Mouse (Mus musculus) bone marrow, adult 2 months (tissue): ENCODE data around the gene Tmem246. TPM values are rescaled to one million over a fixed set of nuclear protein-coding genes. Genes with fewer than 3 reads are reported as not detected.

Source experiments
- H3K27ac ChIP-seq: fragments of 200-500 bp; 2 replicates; pipeline ENCODE4 v1.5.1; 2012; ENCODE audit warnings: low read depth, mild to moderate bottlenecking, control low read depth, inconsistent platforms, low read length; ENCODE audit not compliant: control insufficient read depth, poor library complexity, insufficient read depth
- H3K4me1 ChIP-seq: fragments of 200-500 bp; 2 replicates; pipeline ENCODE4 v1.6.1; 2011; ENCODE audit warnings: low read length; ENCODE audit not compliant: control insufficient read depth, insufficient read depth
- H3K4me3 ChIP-seq: fragments of 200-500 bp; replicated peaks from 2 replicates; pipeline ENCODE3; 2011; ENCODE audit warnings: mild to moderate bottlenecking, low read depth, low read length, control low read depth; ENCODE audit not compliant: control insufficient read depth
- CTCF ChIP-seq: fragments of 200-500 bp; IDR thresholded peaks from 2 replicates; pipeline ENCODE4 v1.5.1; 2011; ENCODE audit warnings: low read length, control low read depth; ENCODE audit not compliant: control insufficient read depth, insufficient read depth
- POLR2A ChIP-seq: fragments of 200-500 bp; IDR thresholded peaks from 2 replicates; pipeline ENCODE4 v1.6.1; 2011; ENCODE audit warnings: low read depth, mild to moderate bottlenecking, control low read depth, low read length, borderline replicate concordance; ENCODE audit not compliant: control insufficient read depth
- WGBS: fragments of 180-500 bp; shearing (Covaris S2); methylation state at CpG from one replicate; pipeline ENCODE4 v1.1.7; 2018; 5-methylcytosine and 5-hydroxymethylcytosine counted together
- polyA plus RNA-seq: library from polyadenylated mRNA; stranded (reverse); fragments of >200 nt; gene quantifications from 2 replicates; pipeline ENCODE4 v1.2.4, GENCODE M21; 2011; ENCODE audit warnings: low replicate concordance; ENCODE audit not compliant: missing spikeins, insufficient read depth, insufficient read length

Tmem246 gene
- polyA plus RNA-seq, 1 experiment, result 1.3 TPM

GRCm38 (mm10) chr4:49558181-49558580, 39.5 kb downstream of the Tmem246 start:
- Histone ChIP-seq H3K27ac (no peak overlapping the region), H3K4me1 (no peaks in the 10 kb centered on the region; the same call in 1 of the 2 replicates), H3K4me3 (no peak overlapping the region)
- no peak for TF ChIP-seq POLR2A
- no peak for TF ChIP-seq CTCF
- 40% methylated on average over 2 of the region's 2 CpGs for WGBS

DNA sequence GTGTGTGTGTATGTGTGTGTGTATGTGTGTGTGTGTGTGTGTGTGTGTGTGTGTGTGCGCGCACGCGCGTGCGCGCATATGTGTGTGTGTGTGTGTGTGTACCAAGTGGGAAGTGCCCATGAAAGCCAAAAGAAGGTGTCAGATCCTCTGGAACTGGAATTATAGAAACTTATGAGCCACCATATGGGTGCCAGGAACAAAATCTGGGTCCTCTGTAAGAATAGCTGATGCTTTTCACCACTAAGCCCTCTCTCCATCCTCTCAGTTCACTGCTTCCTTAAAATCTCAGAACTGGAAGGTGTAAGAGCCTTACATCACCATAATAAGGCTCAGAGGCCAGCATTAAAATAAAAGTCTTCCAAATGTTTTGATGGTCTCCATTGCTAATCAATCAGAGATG, 40.3 kb downstream of the Tmem246 start:
- no peak overlapping the region for H3K27ac ChIP-seq
- no peaks in the 10 kb centered on the region; the same call in 1 of the 2 replicates for H3K4me1 ChIP-seq
- TF ChIP-seq POLR2A (no peak), CTCF (no peak)
- 99% methylated on average over 7 of the region's 7 CpGs for whole genome bisulfite sequencing
- no peak overlapping the region for H3K4me3 ChIP-seq

DNA sequence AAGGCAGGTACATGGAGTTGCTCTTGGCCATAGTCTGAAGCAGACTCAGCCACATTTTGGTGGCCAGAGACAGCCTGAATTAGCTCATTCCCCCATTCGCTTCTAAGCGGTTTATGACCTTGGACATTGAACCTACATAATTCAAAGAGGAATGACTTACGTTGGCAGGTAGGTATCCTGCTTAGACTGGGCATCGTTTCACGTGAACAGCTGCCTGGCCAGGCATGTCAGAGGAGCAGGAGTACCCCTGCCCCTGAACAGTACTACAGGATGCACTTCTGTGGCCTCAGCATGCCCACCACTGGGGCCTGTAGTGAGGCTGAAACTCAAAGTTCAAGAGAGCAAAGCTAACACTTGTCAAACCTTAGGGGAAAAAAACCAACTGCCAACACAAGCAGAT, 44.3 kb downstream of the Tmem246 start:
- Histone ChIP-seq H3K27ac (no peak overlapping the region), H3K4me3 (no peak overlapping the region), H3K4me1 (no peaks in the 10 kb centered on the region)
- WGBS, result 75% methylated on average over 5 of the region's 5 CpGs
- TF ChIP-seq POLR2A (no peak), CTCF (no peak)

DNA sequence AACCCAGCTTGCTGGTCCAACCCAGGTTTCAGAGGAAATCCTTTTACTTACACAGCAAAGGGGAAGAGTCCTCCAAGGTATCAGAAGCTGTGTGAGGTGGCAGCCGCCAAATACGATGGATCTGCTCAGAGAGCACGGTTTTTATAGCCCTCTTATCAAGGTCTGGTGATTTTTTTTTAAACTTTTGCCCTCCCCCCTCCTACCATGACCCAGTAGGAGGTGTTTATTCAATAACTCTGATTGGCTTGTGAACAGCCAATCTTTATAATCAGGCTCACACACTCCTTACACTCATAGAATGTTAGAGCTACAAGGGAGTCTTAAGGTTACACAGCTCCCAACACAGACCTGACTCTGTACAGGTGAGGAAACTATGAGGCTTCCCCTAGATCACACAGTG, 48.3 kb downstream of the Tmem246 start, which contains the start of gene Aldob:
Gene Aldob, minus strand, starts transcription at position 164 of the 400 bp plus-strand sequence.
- Histone ChIP-seq H3K27ac (no peak within 1 kb of the TSS), H3K4me3 (no peak within 1 kb of the TSS), H3K4me1 (no peaks in the 10 kb centered on the region)
- TF ChIP-seq POLR2A (no peak), CTCF (no peak)
- WGBS, result 46% methylated on average over 3 of the region's 3 CpGs

- WGBS, result 82% methylated on average over 7 of the region's 7 CpGs
- no peak overlapping the region for H3K4me3 ChIP-seq
- no peaks in the 10 kb centered on the region for H3K4me1 ChIP-seq
- TF ChIP-seq POLR2A (no peak), CTCF (no peak)
- H3K27ac ChIP-seq, result no peak overlapping the region
Measured at GRCm38 (mm10) chr4:49547544-49548219, 50.0 kb downstream of the Tmem246 start.

GRCm38 (mm10) chr4:49546873-49547543, 50.7 kb downstream of the Tmem246 start:
- no peak for TF ChIP-seq CTCF
- H3K4me1 ChIP-seq, result no peaks in the 10 kb centered on the region
- no peak overlapping the region for H3K4me3 ChIP-seq
- 75% methylated on average over 6 of the region's 6 CpGs for WGBS
- H3K27ac ChIP-seq, result no peak overlapping the region

GRCm38 (mm10) chr4:49546026-49546425, 51.6 kb downstream of the Tmem246 start:
- H3K4me1 ChIP-seq, result no peaks in the 10 kb centered on the region
- no peak overlapping the region for H3K4me3 ChIP-seq
- 84% methylated on average over 2 of the region's 2 CpGs for WGBS
- H3K27ac ChIP-seq, result no peak overlapping the region
- TF ChIP-seq CTCF (no peak), POLR2A (no peak)

DNA sequence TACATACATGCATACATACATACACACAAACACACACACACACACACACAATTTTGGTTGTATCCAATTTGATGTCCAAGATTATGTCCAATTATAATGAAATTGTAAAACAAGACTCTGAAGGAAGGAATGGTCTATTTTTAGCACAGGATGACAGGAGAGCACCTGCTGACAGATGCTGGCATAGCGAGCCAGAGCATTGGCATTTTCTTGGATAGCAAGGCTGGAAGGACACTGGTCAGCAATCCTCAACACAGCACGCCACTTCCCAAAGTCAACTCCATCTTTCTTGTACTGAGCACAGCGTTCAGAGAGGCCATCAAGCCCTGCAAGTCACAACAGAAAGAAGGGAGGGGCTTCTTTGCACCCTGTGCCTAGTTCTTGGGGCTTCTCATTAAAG, 56.7 kb downstream of the Tmem246 start:
- H3K4me1 ChIP-seq, result no peaks in the 10 kb centered on the region
- 75% methylated on average over 3 of the region's 3 CpGs for WGBS

DNA sequence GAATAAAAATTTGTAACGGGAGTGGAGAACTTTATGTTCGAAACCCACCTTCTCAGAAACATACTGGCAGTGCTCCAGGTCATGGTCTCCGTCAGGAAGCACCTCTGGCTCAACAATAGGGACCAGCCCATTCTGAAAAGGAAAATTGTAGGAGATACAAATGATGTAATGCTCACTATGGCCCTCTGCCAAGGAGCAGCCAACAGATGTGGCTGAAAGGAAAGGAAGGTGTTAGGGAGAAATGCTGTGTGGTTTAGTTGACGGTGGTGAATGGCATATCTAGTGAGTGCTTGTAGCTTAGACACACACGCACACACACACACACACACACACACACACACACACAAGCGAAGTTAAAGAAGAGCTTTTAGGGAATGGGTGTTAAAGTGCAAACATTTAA, 58.0 kb downstream of the Tmem246 start:
- Histone ChIP-seq H3K27ac (no peak overlapping the region), H3K4me3 (no peak overlapping the region), H3K4me1 (no peaks in the 10 kb centered on the region)
- WGBS, result 53% methylated on average over 6 of the region's 6 CpGs
- no peak for TF ChIP-seq CTCF
- TF ChIP-seq POLR2A, result no peak

More for the DNA sequence above, 56.7 kb downstream of the Tmem246 start:
- Histone ChIP-seq H3K27ac (no peak overlapping the region), H3K4me3 (no peak overlapping the region)
- TF ChIP-seq POLR2A (no peak), CTCF (no peak)
